Mouse (Mus musculus) layer of hippocampus, adult 9-11 months (tissue): Measurements from ENCODE around the gene Gm7544.
"Not testable (repeated sequence)": the region's sequence is repeated elsewhere in the genome, so short reads cannot be mapped to it uniquely, and the experiment has no call there.

Experiments used
- DNase-seq: peaks from one replicate; pipeline ENCODE4 v3.0.0; 2022

Gene Gm7544

GRCm38 (mm10) chr1:82955913-82956312 lies at the start of gene Gm7544:
Gene Gm7544, minus strand, starts transcription at chr1:82956013.
- DNase-seq, result not testable (repeated sequence)

GRCm38 (mm10) chr1:83000306-83000705 lies 44.5 kb upstream of the Gm7544 start, which contains the start of gene Gm47959:
Gene Gm47959, plus strand, starts transcription at chr1:83000548.
- DNase-seq, result not testable (repeated sequence)

- DNase-seq, result no peak
These were observed 38.1 kb upstream of the Gm7544 start for GRCm38 (mm10) chr1:82993947-82994346.

- no peak for DNase-seq
These were observed 36.3 kb upstream of the Gm7544 start for GRCm38 (mm10) chr1:82992093-82992492.

- no peak for DNase-seq
These were observed 35.8 kb upstream of the Gm7544 start for GRCm38 (mm10) chr1:82991596-82991995.

- DNase-seq, result no peak
These were observed 35.2 kb upstream of the Gm7544 start for GRCm38 (mm10) chr1:82991062-82991461.

- peak; percentile 59 for DNase-seq
These were observed 31.9 kb upstream of the Gm7544 start for GRCm38 (mm10) chr1:82987530-82988198.

- DNase-seq, result no peak
These were observed 30.9 kb upstream of the Gm7544 start for GRCm38 (mm10) chr1:82986738-82987137.

- no peak for DNase-seq
These were observed 22.0 kb upstream of the Gm7544 start for GRCm38 (mm10) chr1:82977840-82978239.

- DNase-seq, result no peak
These were observed 19.9 kb upstream of the Gm7544 start for GRCm38 (mm10) chr1:82975750-82976149.

- DNase-seq, result no peak
These were observed 18.5 kb upstream of the Gm7544 start for GRCm38 (mm10) chr1:82974342-82974741.

GRCm38 (mm10) chr1:82973901-82974300 lies 18.1 kb upstream of the Gm7544 start:
- DNase-seq, result no peak

- DNase-seq, result no peak
These were observed 17.4 kb upstream of the Gm7544 start for GRCm38 (mm10) chr1:82973244-82973643.

GRCm38 (mm10) chr1:82972046-82972445 lies 16.2 kb upstream of the Gm7544 start:
- no peak for DNase-seq

GRCm38 (mm10) chr1:82966413-82966812 lies 10.6 kb upstream of the Gm7544 start:
- no peak for DNase-seq

- no peak for DNase-seq
These were observed 4.1 kb upstream of the Gm7544 start, which contains the start of gene Gm47955 for GRCm38 (mm10) chr1:82959870-82960385. Gene Gm47955, plus strand, starts transcription at chr1:82960286.

GRCm38 (mm10) chr1:82948601-82949000 lies 7.2 kb downstream of the Gm7544 start:
- no peak for DNase-seq

- not testable (repeated sequence) for DNase-seq
These were observed 9.8 kb downstream of the Gm7544 start for GRCm38 (mm10) chr1:82946029-82946428.

- DNase-seq, result not testable (repeated sequence)
These were observed 12.5 kb downstream of the Gm7544 start, which contains the start of gene A030003K21Rik for GRCm38 (mm10) chr1:82943295-82943694. Gene A030003K21Rik, minus strand, starts transcription at chr1:82943388.

- DNase-seq, result not testable (repeated sequence)
These were observed 13.3 kb downstream of the Gm7544 start for GRCm38 (mm10) chr1:82942505-82942904.

GRCm38 (mm10) chr1:82938666-82939065 lies 17.1 kb downstream of the Gm7544 start:
- no peak for DNase-seq

- DNase-seq, result not testable (repeated sequence)
These were observed 24.5 kb downstream of the Gm7544 start, which contains the start of gene Gm6217 for GRCm38 (mm10) chr1:82931326-82931725. Gene Gm6217, minus strand, starts transcription at chr1:82931399.

GRCm38 (mm10) chr1:82930558-82930957 lies 25.3 kb downstream of the Gm7544 start:
- DNase-seq, result not testable (repeated sequence)

- DNase-seq, result no peak
These were observed 31.2 kb downstream of the Gm7544 start, which contains the start of gene A030014E15Rik for GRCm38 (mm10) chr1:82924650-82925049. Gene A030014E15Rik, plus strand, starts transcription at chr1:82924917.
